Mouse (Mus musculus) liver, adult 2 months (tissue): ENCODE measurements around the gene Pir. TPM values are rescaled to one million over a fixed set of nuclear protein-coding genes. Genes with fewer than 3 reads are reported as not detected.

Experiments
- DNase-seq: peaks from one replicate; pipeline ENCODE4 v3.0.0-alpha.2; 2011; ENCODE audit warnings: low read depth, low spot score; ENCODE audit errors: extremely low read depth
- H3K27ac ChIP-seq: fragments of 200-500 bp; replicated peaks from 2 replicates; pipeline ENCODE4 v1.5.1; 2012; ENCODE audit warnings: low read depth, mild to moderate bottlenecking, control low read depth, inconsistent platforms, low read length; ENCODE audit not compliant: insufficient read depth
- H3K27me3 ChIP-seq: fragments of 200-500 bp; 2 replicates; pipeline ENCODE4 v1.6.1; 2012; ENCODE audit warnings: mild to moderate bottlenecking, moderate library complexity, low read length, inconsistent platforms; ENCODE audit not compliant: control insufficient read depth, insufficient read depth
- H3K36me3 ChIP-seq: fragments of 200-500 bp; 2 replicates; pipeline ENCODE4 v1.6.1; 2012; ENCODE audit warnings: low read length, inconsistent platforms; ENCODE audit not compliant: control insufficient read depth, insufficient read depth
- H3K4me1 ChIP-seq: fragments of 200-500 bp; 2 replicates; pipeline ENCODE4 v1.6.1; 2011; ENCODE audit warnings: low read length; ENCODE audit not compliant: control insufficient read depth, insufficient read depth
- H3K4me3 ChIP-seq: fragments of 200-500 bp; 2 replicates; pipeline ENCODE4 v1.5.1; 2011; ENCODE audit warnings: low read depth, mild to moderate bottlenecking, control low read depth, low read length, moderate library complexity; ENCODE audit not compliant: insufficient read depth
- H3K79me2 ChIP-seq: fragments of 200-500 bp; 2 replicates; pipeline ENCODE4 v1.6.1; 2012; ENCODE audit warnings: inconsistent platforms, mild to moderate bottlenecking, low read length, moderate library complexity; ENCODE audit not compliant: control insufficient read depth, insufficient read depth
- H3K9ac ChIP-seq: fragments of 200-500 bp; 2 replicates; pipeline ENCODE4 v1.6.1; 2012; ENCODE audit warnings: low read depth, mild to moderate bottlenecking, control low read depth, inconsistent platforms, low read length
- CTCF ChIP-seq: fragments of 200-500 bp; IDR thresholded peaks from 2 replicates; pipeline ENCODE4 v1.5.1; 2011; ENCODE audit warnings: low read depth, low read length, control low read depth
- POLR2A ChIP-seq: fragments of 200-500 bp; IDR thresholded peaks from 2 replicates; pipeline ENCODE4 v1.6.1; 2011; ENCODE audit warnings: low read length, control low read depth; ENCODE audit not compliant: insufficient read depth; ENCODE audit errors: extremely low read depth
- WGBS: fragments of 180-500 bp; shearing (Covaris S2); methylation state at CpG from one replicate; pipeline ENCODE4 v1.1.7; 2018; 5-methylcytosine and 5-hydroxymethylcytosine counted together
- polyA plus RNA-seq: library from polyadenylated mRNA; depleted of rRNA; stranded (reverse); fragments of >200 nt; gene quantifications from 2 replicates; pipeline ENCODE4 v1.2.3, GENCODE M21; 2012; rRNA removed
- total RNA-seq: library from RNA; depleted of rRNA; stranded (reverse); fragments of >200 nt; gene quantifications from 2 replicates; pipeline ENCODE4 v1.2.3, GENCODE M21; 2014; rRNA removed

Gene Pir
- total RNA-seq: 17.6 and 24.6 TPM in 2 replicates
- polyA plus RNA-seq: 16.0 and 16.3 TPM in 2 replicates

DNA sequence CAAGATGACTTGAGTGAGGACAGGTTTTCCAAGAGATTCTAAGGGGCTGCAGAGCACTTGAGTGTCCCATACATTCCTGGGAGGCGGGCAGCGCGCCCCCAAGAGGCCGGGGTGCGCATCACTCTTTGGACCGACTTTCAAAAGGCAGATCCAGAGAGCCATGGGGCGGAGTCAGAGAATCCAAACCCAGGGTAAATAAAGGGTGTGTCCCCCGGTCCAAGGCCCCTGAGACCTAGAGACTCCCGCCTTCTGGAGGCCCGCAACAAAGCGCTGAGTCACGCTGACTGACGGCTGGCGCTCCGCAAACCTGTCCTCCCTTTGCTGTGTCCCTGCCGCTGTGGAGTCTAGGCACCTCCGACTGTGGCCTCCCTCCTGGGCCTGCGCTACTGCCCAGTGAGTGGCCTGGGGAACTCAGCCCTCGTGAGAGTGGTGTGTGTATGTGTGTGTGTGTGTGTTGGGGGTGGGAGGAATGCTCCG, at the start of gene Pir:
Pir (plus strand) TSS at position 87 of the 477 bp plus-strand sequence.
- no peaks in the 10 kb centered on the region for H3K79me2 ChIP-seq
- peak within 1 kb of the TSS; percentile 91 for H3K27ac ChIP-seq
- DNase-seq: peak; percentile 75
- 2% methylated on average over 19 of the region's 20 CpGs for WGBS
- peaks cover 3% of the 10 kb centered on the region; the same call in 1 of the 2 replicates for H3K4me1 ChIP-seq
- TF ChIP-seq CTCF (peak; percentile 48), POLR2A (0 out of 2 replicates have a peak, but pooled peaks have one; percentile 23)
- H3K9ac ChIP-seq: peak within 1 kb of the TSS; percentile 97
- H3K36me3 ChIP-seq: no peaks in the 10 kb centered on the region
- peak within 1 kb of the TSS; percentile 100 for H3K4me3 ChIP-seq
- H3K27me3 ChIP-seq: no peaks in the 10 kb centered on the region

DNA sequence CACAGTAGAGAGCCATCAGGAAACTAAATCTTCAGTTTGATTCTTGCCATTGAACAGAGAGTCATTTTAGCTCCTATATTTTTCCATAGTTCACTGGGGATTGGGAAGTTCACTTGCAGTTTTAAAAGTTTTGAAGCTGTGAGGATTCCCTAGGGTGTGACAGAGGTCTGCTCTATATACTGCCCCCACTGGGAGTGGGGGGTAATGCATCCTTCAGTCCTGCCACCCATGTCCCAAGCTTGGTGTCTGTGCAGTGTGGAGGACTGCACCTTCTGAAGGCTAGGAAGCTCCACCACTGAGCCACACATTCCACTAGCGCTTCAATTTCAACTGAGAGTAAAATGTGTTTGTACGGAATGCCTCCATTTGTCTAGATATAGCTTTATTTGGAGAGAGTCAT, 47.2 kb upstream of the Pir start:
- Histone ChIP-seq H3K79me2 (no peaks in the 10 kb centered on the region), H3K4me1 (no peaks in the 10 kb centered on the region), H3K27ac (no peak overlapping the region), H3K36me3 (no peaks in the 10 kb centered on the region), H3K4me3 (no peak overlapping the region), H3K27me3 (no peaks in the 10 kb centered on the region), H3K9ac (no peak overlapping the region)
- TF ChIP-seq CTCF (peak; percentile 42; the same call in 1 of the 2 replicates), POLR2A (no peak)
- DNase-seq: no peak
- whole genome bisulfite sequencing: 76% methylated on average over 2 of the region's 2 CpGs

DNA sequence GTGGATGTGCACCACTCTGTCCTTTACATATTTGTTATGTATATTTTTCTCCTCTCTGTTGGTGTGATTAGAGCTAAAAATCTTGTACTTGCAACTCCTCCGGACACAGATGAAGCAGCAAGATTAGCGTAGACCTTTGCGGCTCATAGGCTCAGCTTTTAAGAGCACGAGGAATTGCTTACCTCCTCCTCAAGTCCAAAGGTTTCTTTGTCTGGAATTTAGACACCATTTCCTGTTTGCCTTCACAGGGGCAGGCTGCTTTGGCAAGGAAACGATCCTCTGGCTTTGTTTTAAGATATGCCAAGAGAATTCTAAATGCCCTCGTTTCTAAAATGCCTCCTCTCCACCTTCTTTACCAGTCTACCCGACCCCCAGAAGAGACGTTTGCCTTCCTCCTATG, 35.8 kb upstream of the Pir start:
- Histone ChIP-seq H3K27me3 (no peaks in the 10 kb centered on the region), H3K36me3 (no peaks in the 10 kb centered on the region), H3K4me1 (no peaks in the 10 kb centered on the region), H3K27ac (0 out of 2 replicates have a peak overlapping the region, but pooled peaks have one; percentile 54), H3K4me3 (no peak overlapping the region), H3K9ac (no peak overlapping the region), H3K79me2 (no peaks in the 10 kb centered on the region)
- TF ChIP-seq CTCF: no peak
- no peak for TF ChIP-seq POLR2A
- 14% methylated on average over 8 of the region's 8 CpGs for WGBS
- peak; percentile 83 for DNase-seq

DNA sequence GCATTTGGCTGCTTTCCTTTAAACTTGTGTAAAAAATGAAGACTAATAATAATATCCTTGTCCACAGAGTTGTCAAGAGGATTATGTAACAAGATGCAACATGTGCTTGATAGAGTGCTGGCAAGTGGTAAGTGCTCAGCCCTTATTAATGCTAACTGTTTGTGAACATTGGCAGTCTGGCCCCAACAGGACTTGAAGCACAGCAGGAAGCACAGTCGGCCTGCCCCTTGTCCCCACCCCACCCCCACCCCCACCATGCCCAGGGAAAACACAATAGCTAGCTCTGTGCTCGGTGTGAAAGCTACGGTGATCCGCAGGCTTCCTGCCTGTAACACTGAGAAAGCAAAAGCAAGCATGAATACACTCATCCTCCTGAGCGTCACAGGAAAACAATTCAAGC, 23.5 kb upstream of the Pir start:
- TF ChIP-seq CTCF: no peak
- TF ChIP-seq POLR2A: no peak
- Histone ChIP-seq H3K9ac (no peak overlapping the region), H3K27ac (no peak overlapping the region), H3K4me1 (no peaks in the 10 kb centered on the region), H3K79me2 (no peaks in the 10 kb centered on the region), H3K27me3 (no peaks in the 10 kb centered on the region), H3K4me3 (no peak overlapping the region), H3K36me3 (no peaks in the 10 kb centered on the region)
- 10% methylated on average over 5 of the region's 5 CpGs for whole genome bisulfite sequencing
- peak; percentile 58 for DNase-seq

DNA sequence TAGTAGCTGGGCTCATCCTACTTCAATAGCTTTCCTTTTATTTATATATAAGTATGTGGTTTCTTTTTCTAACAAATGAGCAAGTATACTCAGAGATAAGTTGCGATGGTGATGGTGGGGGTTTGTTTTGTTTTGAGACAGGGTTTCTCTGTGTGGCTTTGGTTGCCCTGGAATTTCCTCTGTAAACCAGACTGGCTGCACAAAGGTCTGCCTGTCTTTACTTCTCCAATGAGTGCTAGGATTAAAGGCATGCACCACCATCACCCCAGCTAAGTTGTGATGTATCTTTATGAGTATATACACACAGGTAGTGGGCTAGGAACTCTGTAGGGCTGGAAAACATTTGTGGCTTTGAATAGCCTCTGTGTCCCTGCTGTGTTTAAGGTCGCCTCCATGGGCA, 22.4 kb upstream of the Pir start:
- Histone ChIP-seq H3K79me2 (no peaks in the 10 kb centered on the region), H3K4me3 (no peak overlapping the region), H3K36me3 (no peaks in the 10 kb centered on the region), H3K9ac (no peak overlapping the region), H3K4me1 (no peaks in the 10 kb centered on the region), H3K27ac (no peak overlapping the region), H3K27me3 (no peaks in the 10 kb centered on the region)
- no peak for DNase-seq
- 90% methylated on average over 2 of the region's 2 CpGs for WGBS
- TF ChIP-seq POLR2A (no peak), CTCF (no peak)

DNA sequence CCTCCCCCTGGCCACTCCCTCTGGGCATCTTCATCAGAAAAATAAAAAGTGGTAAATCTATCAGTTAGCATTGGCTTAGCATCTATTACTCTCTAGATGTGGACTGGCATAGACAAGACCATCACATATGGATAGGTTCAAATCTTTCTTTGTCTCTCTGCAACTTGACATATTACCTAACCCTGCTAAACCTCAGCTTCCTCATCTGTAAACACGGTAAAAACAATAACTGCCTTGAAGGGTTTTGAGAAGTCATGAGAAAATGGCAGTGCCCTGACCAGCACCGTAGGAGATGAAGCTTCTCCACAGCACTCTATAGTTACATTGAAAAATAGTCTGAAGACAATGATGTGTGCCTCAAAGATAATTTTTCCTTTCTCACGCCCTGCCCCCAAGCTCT, 12.6 kb upstream of the Pir start:
- H3K79me2 ChIP-seq: no peaks in the 10 kb centered on the region
- H3K27me3 ChIP-seq: no peaks in the 10 kb centered on the region
- no peaks in the 10 kb centered on the region for H3K4me1 ChIP-seq
- no peak overlapping the region for H3K9ac ChIP-seq
- H3K27ac ChIP-seq: no peak overlapping the region
- TF ChIP-seq CTCF: no peak
- no peak for TF ChIP-seq POLR2A
- WGBS: 86% methylated on average over 3 of the region's 3 CpGs
- H3K4me3 ChIP-seq: no peak overlapping the region
- H3K36me3 ChIP-seq: no peaks in the 10 kb centered on the region
- DNase-seq: no peak
